Mouse (Mus musculus) forebrain, embryonic 12.5 days (tissue): ENCODE results near the gene Mterf4. TPM values are rescaled to one million over a fixed set of nuclear protein-coding genes. Genes with fewer than 3 reads are reported as not detected.

Source experiments
- ATAC-seq: fragments of 200-750 bp; cut with Nextera tagmentation; 2 replicates; pipeline ENCODE4 v1.8.0; 2017; ENCODE audit warnings: moderate TSS enrichment; ENCODE audit not compliant: low FRiP score
- H3K27ac ChIP-seq: fragments of 300-500 bp; sonication (generic); 2 replicates; pipeline ENCODE4 v1.5.1; 2016; ENCODE audit warnings: mild to moderate bottlenecking
- H3K27me3 ChIP-seq: fragments of 300-500 bp; sonication (generic); 2 replicates; pipeline ENCODE4 v1.6.1; 2016; ENCODE audit warnings: mild to moderate bottlenecking
- H3K36me3 ChIP-seq: fragments of 300-500 bp; sonication (generic); replicated peaks from 2 replicates; pipeline ENCODE4 v1.6.1; 2016; ENCODE audit warnings: mild to moderate bottlenecking
- H3K4me1 ChIP-seq: fragments of 300-500 bp; sonication (generic); 2 replicates; pipeline ENCODE4 v1.6.1; 2016
- H3K4me2 ChIP-seq: fragments of 300-500 bp; sonication (generic); 2 replicates; pipeline ENCODE4 v1.6.1; 2016; ENCODE audit warnings: mild to moderate bottlenecking, moderate library complexity
- H3K4me3 ChIP-seq: fragments of 300-500 bp; sonication (generic); replicated peaks from 2 replicates; pipeline ENCODE4 v1.5.1; 2016; ENCODE audit warnings: mild to moderate bottlenecking
- H3K9ac ChIP-seq: fragments of 300-500 bp; sonication (generic); 2 replicates; pipeline ENCODE4 v1.6.1; 2016; ENCODE audit warnings: mild to moderate bottlenecking
- H3K9me3 ChIP-seq: fragments of 300-500 bp; sonication (generic); 2 replicates; pipeline ENCODE4 v1.6.1; 2016
- WGBS: fragments of 180-500 bp; shearing (Covaris S2); methylation state at CpG from one replicate; pipeline ENCODE4 v1.1.7; 2016; 5-methylcytosine and 5-hydroxymethylcytosine counted together
- microRNA-seq: library from miRNA; unstranded; fragments of <30 nt; microRNA quantifications from one replicate; pipeline ENCODE4, GENCODE M21; 2017
- polyA plus RNA-seq: library from polyadenylated mRNA; unstranded; fragments of >200 nt; fragmentation: Nextera tagmentation; extraction: Ambion mirVana; gene quantifications from 2 replicates; pipeline ENCODE4 v1.2.1, GENCODE M21; 2016

The Mterf4 gene
- polyA plus RNA-seq, 1 experiment from 2014 or later = 31.7 TPM

DNA sequence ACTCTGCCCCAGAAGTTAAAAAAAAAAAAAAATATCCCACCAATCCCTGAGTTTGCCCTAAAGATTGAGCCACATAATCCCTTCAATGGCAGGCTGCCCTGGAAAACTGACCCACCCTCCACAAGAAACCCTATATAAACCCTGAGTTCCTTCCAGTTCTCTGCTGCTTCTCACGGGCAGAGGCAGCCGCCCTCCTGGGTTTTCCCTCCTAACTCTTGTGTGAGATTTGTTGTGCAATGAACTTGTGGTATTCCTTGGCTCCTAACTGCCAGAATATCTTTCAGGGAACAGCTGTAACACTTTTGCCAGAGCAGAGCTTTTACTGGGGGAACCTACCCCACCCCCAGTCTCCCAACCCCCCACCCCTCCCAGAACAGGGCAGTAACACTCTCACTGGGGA lies 53.1 kb downstream of the Mterf4 start:
- Histone ChIP-seq H3K27ac (no peak overlapping the region), H3K4me3 (no peak overlapping the region), H3K36me3 (no peaks in the 10 kb centered on the region), H3K4me1 (no peaks in the 10 kb centered on the region), H3K9ac (no peak overlapping the region), H3K27me3 (no peaks in the 10 kb centered on the region), H3K4me2 (no peak overlapping the region), H3K9me3 (no peaks in the 10 kb centered on the region)
- ATAC-seq = no peak
- WGBS = 60% methylated on average over 2 of the region's 2 CpGs

Small RNAs within 50 kb of the gene (microRNA-seq; reads per million reads assigned to microRNA genes)
- gene Mir6345 (not detected), gene Mir6901 (not detected), gene Mir6902 (not detected)

Other genes with a start within 250 kb of the Mterf4 start
- gene Kif1a, start 204.0 kb downstream of the Mterf4 start, polyA plus RNA-seq = 129 and 140 TPM in 2 replicates
- not detected in 2 replicates for gene Agxt, start 170.7 kb downstream of the Mterf4 start, polyA plus RNA-seq
- gene 2310007B03Rik, start 145.0 kb downstream of the Mterf4 start, polyA plus RNA-seq = 0.13 and 0.27 TPM in 2 replicates
- gene Crocc2, start 137.2 kb downstream of the Mterf4 start, polyA plus RNA-seq = 0.10 and 0.14 TPM in 2 replicates
- 4.3 and 5.3 TPM in 2 replicates for gene Sned1, start 70.1 kb downstream of the Mterf4 start, polyA plus RNA-seq
- 88.6 and 93.5 TPM in 2 replicates for gene Ppp1r7, start 36.9 kb upstream of the Mterf4 start, polyA plus RNA-seq
- gene Pask, start 37.6 kb upstream of the Mterf4 start, polyA plus RNA-seq = 24.9 and 25.4 TPM in 2 replicates
- 0.05 TPM in 1 of 2 replicates, not detected in the other for gene Ano7, start 68.0 kb upstream of the Mterf4 start, polyA plus RNA-seq
- gene Hdlbp, start 172.9 kb upstream of the Mterf4 start, polyA plus RNA-seq = 97.6 and 106 TPM in 2 replicates
- gene Farp2, start 206.2 kb upstream of the Mterf4 start, polyA plus RNA-seq = 4.6 and 5.0 TPM in 2 replicates